Mouse (Mus musculus) embryonic facial prominence, embryonic 14.5 days (tissue): ENCODE data around the gene Hoxa4. TPM values are rescaled to one million over a fixed set of nuclear protein-coding genes. Genes with fewer than 3 reads are reported as not detected.

Source experiments
- ATAC-seq: fragments of 200-750 bp; cut with Nextera tagmentation; 2 replicates; pipeline ENCODE4 v1.8.0; 2017; ENCODE audit warnings: low read depth, moderate number of reproducible peaks, moderate TSS enrichment
- DNase-seq: peaks from one replicate; pipeline ENCODE4 v3.0.0-alpha.2; 2015; ENCODE audit warnings: low spot score
- H3K27ac ChIP-seq: fragments of 300-500 bp; sonication (generic); replicated peaks from 2 replicates; pipeline ENCODE4 v1.5.1; 2014; ENCODE audit warnings: low read depth, mild to moderate bottlenecking, low read length, moderate library complexity
- H3K27me3 ChIP-seq: fragments of 300-500 bp; sonication (generic); replicated peaks from 2 replicates; pipeline ENCODE4 v1.6.1; 2014; ENCODE audit warnings: low read length; ENCODE audit not compliant: control insufficient read depth, insufficient read depth
- H3K36me3 ChIP-seq: fragments of 300-500 bp; sonication (generic); 2 replicates; pipeline ENCODE4 v1.6.1; 2014; ENCODE audit warnings: low read length, mixed read lengths; ENCODE audit not compliant: control insufficient read depth, insufficient read depth
- H3K4me1 ChIP-seq: fragments of 300-500 bp; sonication (generic); 2 replicates; pipeline ENCODE4 v1.6.1; 2014; ENCODE audit warnings: antibody characterized with exemption, low read length; ENCODE audit not compliant: control insufficient read depth, insufficient read depth
- H3K4me2 ChIP-seq: fragments of 300-500 bp; sonication (generic); 2 replicates; pipeline ENCODE4 v1.6.1; 2014; ENCODE audit warnings: low read depth, mild to moderate bottlenecking, low read length, moderate library complexity, mixed read lengths
- H3K4me3 ChIP-seq: fragments of 300-500 bp; sonication (generic); 2 replicates; pipeline ENCODE4 v1.5.1; 2014; ENCODE audit warnings: low read depth, mild to moderate bottlenecking, low read length
- H3K9ac ChIP-seq: fragments of 300-500 bp; sonication (generic); 2 replicates; pipeline ENCODE4 v1.6.1; 2014; ENCODE audit warnings: low read depth, mild to moderate bottlenecking, low read length, moderate library complexity, mixed read lengths
- H3K9me3 ChIP-seq: fragments of 300-500 bp; sonication (generic); 2 replicates; pipeline ENCODE4 v1.6.1; 2016; ENCODE audit warnings: low read length; ENCODE audit not compliant: control insufficient read depth
- WGBS: fragments of 180-500 bp; shearing (Covaris S2); extraction: QIAGEN DNeasy Blood & Tissue Kit; methylation state at CpG from one replicate; pipeline ENCODE4 v1.1.7; 2014; 5-methylcytosine and 5-hydroxymethylcytosine counted together
- polyA plus RNA-seq: library from polyadenylated mRNA; unstranded; fragments of >200 nt; fragmentation: Nextera tagmentation; extraction: Ambion mirVana; gene quantifications from 2 replicates; pipeline ENCODE4 v1.2.1, GENCODE M21; 2014

Hoxa4 gene
- polyA plus RNA-seq, 1 experiment from 2014 or later: 1.1 TPM

DNA sequence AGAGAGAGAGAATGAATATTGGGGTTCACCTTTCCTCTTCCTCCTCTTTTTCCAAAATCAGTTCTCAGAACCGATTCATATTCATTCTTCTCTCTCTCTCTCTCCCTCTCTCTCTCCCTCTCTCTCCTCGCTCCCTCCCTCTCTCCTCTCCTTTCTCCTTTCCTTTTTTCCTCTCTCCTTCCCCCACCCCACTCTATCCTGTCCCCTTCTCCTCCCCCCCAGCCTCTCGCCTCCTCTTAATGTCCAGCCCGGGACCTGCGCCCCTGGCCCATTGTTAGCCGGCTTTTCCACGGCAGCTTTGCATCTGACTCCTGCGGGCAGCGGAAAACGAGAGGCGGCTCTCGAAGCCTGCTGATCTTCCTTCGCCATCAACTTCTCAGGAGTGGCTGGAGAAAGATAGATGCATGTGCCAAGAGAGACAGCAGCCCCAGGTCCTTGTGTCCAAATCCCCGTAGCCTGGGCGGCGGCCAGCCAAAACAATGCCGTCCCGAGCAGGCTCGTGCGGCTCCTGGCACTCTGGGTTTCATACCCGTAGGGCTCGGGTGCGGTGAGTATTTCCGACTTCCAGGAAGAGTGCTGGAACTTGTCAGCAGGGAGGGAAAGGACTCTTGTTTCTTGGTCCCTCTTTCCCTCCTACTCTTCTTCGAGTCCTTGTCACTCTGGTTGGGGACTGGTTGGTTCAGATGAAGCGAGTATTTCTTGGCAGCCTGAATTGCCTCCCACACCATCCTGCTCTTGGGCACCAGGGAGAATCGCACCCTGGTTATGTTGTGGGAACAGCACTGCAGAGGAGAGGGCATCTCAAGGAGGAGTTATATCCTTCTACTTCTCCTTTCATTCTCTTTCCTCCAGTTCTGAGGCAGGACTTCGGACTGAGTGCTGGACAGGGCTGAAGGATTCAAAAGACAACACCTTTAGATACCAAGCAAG, 25.8 kb downstream of the Hoxa4 start:
- Histone ChIP-seq H3K4me2 (peak overlapping the region; percentile 99; the same call in 1 of the 2 replicates), H3K27me3 (peaks cover 92% of the 10 kb centered on the region), H3K36me3 (no peaks in the 10 kb centered on the region), H3K9me3 (no peaks in the 10 kb centered on the region), H3K4me3 (peak overlapping the region; percentile 36; the same call in 1 of the 2 replicates), H3K4me1 (no peaks in the 10 kb centered on the region), H3K27ac (peak overlapping the region; percentile 83; the same call in 1 of the 2 replicates), H3K9ac (peak overlapping the region; percentile 57)
- ATAC-seq (no peak), DNase-seq (no peak)
- WGBS: 2% methylated on average over 28 of the region's 28 CpGs

DNA sequence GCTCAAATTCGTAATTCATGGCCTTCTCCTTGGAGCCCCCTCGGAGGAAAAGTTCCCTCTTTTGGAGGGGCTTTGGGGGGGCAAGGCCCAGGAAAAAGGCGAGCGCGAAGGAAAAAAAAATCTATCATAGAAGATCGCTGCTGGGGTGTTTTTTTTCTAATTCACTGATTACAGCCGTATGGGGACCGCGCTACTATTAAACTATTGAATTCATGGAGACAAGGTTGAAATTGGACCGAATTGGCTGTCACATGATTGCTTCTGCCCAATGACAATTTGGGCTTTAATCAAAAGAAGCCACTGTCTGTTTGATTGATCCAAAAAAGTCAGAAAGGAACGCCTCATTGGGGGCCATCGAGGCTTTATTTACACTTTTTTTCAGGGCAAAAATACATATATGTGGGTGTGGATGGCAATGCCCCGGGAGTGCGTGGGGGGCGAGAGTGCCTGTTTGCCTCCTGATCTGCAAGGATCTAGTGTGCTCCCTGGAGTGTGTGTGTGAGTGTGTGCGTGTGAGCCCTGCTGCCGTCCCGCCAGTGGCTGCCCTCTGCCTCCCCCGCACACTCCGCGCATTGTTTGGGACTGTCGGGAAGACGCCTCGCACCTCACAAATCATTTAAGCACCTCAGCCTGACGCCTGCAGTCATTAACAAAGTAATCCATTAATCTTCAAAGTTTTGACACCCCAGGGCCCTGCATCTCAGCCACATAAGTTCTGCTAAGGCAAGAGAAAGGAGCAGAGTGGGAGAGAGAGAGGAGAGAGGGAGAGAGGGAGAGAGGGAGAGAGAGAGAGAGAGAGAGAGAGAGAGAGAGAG, 26.7 kb downstream of the Hoxa4 start, which contains the start of gene Hoxa2:
Gene Hoxa2 (minus strand): TSS at position 206 of the 815 bp plus-strand sequence.
- no peak for ATAC-seq
- peak within 1 kb of the TSS; percentile 65 for H3K9ac ChIP-seq
- no peaks in the 10 kb centered on the region for H3K9me3 ChIP-seq
- H3K4me2 ChIP-seq: peak within 1 kb of the TSS; percentile 99; the same call in 1 of the 2 replicates
- H3K36me3 ChIP-seq: no peaks in the 10 kb centered on the region
- WGBS: under 1% methylated on average over 25 of the region's 25 CpGs
- no peak for DNase-seq
- H3K4me3 ChIP-seq: peak within 1 kb of the TSS; percentile 36
- no peaks in the 10 kb centered on the region for H3K4me1 ChIP-seq
- peak within 1 kb of the TSS; percentile 83; the same call in 1 of the 2 replicates for H3K27ac ChIP-seq
- H3K27me3 ChIP-seq: peaks cover 92% of the 10 kb centered on the region

DNA sequence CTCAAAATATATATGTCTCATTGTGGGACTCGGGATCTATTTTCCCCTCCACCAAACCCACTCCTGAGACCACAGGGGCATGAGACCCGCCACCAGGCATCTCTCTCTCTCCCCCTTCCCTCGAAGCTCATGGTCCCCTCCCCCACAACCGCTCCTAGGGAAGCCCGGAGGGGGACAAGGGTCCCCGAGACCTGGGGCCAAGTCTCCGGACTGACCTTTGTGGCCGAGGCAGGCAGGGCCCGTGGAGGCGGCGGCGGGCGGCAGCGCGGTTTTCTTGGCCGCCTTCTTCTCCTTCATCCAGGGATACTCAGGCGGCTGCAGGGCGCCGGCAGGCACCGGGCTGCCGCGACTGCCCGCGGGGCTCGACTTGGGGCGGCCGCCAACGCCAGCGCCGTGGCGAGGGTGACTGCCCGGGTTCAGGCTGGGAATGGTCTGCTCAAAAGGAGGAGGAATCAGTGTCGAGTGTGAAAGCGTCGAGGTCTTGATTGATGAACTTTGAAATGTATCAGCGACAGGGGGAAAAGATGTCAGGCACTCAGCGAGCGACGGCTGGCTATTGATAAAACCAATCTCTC, 27.4 kb downstream of the Hoxa4 start:
- H3K27me3 ChIP-seq: peaks cover 94% of the 10 kb centered on the region
- H3K36me3 ChIP-seq: no peaks in the 10 kb centered on the region
- peak overlapping the region; percentile 65 for H3K9ac ChIP-seq
- peak overlapping the region; percentile 99; the same call in 1 of the 2 replicates for H3K4me2 ChIP-seq
- H3K4me1 ChIP-seq: no peaks in the 10 kb centered on the region
- peak overlapping the region; percentile 36 for H3K4me3 ChIP-seq
- no peak for DNase-seq
- H3K9me3 ChIP-seq: no peaks in the 10 kb centered on the region
- peak overlapping the region; percentile 83; the same call in 1 of the 2 replicates for H3K27ac ChIP-seq
- no peak for ATAC-seq
- WGBS: under 1% methylated on average over 26 of the region's 39 CpGs

DNA sequence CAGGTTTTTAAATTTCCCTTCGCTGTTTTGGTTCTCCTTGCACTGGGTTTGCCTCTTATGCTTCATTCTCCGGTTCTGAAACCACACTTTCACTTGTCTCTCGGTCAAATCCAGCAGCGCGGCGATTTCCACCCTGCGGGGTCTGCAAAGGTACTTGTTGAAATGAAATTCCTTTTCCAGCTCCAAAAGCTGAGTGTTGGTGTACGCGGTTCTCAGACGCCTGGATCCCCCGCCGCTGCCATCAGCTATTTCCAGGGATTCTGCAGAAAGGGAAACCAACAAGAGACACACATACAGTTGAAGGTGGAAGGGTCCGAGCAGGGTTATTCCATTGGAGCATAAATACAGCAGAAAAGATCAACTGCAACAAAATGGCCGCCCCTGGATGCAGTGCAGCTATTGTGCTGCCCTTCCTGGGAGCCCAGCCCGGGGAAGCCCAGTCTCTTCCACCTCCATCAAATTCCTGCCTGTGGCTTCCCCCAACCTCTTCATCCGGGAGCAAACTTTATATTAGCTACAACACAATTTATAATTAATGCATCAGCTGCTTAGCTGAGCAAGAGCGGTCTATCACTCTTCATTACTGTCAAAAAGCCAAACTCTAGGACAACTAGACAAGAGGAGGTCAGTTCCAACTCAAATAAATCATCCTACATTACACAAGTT, 28.1 kb downstream of the Hoxa4 start:
- Histone ChIP-seq H3K4me3 (peak overlapping the region; percentile 36), H3K9me3 (no peaks in the 10 kb centered on the region), H3K27ac (peak overlapping the region; percentile 83; the same call in 1 of the 2 replicates), H3K4me2 (peak overlapping the region; percentile 99; the same call in 1 of the 2 replicates), H3K36me3 (no peaks in the 10 kb centered on the region), H3K4me1 (peaks cover 4% of the 10 kb centered on the region; the same call in 1 of the 2 replicates), H3K9ac (peak overlapping the region; percentile 65; the same call in 1 of the 2 replicates), H3K27me3 (peaks cover 98% of the 10 kb centered on the region)
- ATAC-seq (no peak), DNase-seq (no peak)
- 4% methylated on average over 17 of the region's 17 CpGs for WGBS

DNA sequence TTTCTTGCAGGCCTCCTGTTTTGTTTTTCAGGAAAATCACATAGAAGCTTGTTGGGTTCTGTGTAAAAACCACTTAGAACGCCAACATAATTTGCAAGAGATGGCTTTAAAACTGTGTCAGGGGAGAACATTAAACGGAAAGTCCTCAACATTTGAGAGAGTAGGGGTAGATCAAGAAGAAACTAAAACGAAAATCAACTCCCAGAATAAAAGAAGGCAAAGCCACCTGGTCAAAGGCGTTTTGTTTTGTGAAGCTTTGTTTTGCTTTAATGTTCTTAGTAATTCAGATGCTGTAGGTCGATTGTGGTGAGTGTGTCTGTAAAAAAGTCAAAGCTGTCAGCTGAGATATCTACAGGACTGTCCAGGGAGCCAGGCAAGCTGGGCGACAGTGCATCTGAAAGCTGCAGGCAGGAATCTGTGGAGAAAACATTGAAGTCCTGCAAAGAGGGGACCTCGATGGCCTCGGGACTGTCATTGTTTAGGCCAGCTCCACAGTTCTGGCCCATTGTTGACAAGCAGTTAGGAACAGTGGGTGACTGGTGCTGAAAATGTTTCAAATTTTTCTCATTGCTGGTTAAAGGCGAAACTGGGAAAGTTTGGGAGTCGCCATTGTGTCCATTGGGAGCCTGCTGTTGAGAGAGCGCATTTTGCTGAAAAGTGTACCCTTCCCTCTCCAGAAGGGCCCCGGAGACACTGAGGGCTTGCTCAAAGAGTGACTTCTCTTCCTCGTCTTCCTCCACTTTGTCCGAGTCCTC, 28.8 kb downstream of the Hoxa4 start:
- DNase-seq (no peak), ATAC-seq (no peak)
- Histone ChIP-seq H3K9me3 (no peaks in the 10 kb centered on the region), H3K27ac (peak overlapping the region; percentile 83; the same call in 1 of the 2 replicates), H3K27me3 (peaks cover 98% of the 10 kb centered on the region), H3K36me3 (no peaks in the 10 kb centered on the region), H3K9ac (peak overlapping the region; percentile 65; the same call in 1 of the 2 replicates), H3K4me1 (peaks cover 7% of the 10 kb centered on the region; the same call in 1 of the 2 replicates), H3K4me3 (peak overlapping the region; percentile 36), H3K4me2 (peak overlapping the region; percentile 99; the same call in 1 of the 2 replicates)
- WGBS: 7% methylated on average over 14 of the region's 14 CpGs

DNA sequence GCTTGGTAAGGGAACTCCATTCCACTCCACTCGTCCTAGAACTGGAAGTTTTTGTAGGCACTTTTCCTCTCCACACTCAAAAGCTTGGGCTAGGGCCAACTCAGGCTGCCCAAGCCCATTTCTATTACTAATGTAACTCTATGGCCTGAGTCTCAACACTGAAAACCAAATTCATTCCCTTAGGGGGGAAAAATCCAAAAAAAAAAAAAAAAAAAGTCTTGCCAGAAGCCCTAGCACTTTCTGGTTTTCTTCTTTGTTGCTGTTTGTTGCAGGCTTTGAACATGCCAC, 29.5 kb downstream of the Hoxa4 start:
- Histone ChIP-seq H3K27ac (no peak overlapping the region; the same call in 1 of the 2 replicates), H3K36me3 (no peaks in the 10 kb centered on the region), H3K4me2 (peak overlapping the region; percentile 99; the same call in 1 of the 2 replicates), H3K9ac (no peak overlapping the region), H3K27me3 (peaks cover 98% of the 10 kb centered on the region), H3K4me3 (no peak overlapping the region), H3K4me1 (peaks cover 7% of the 10 kb centered on the region; the same call in 1 of the 2 replicates), H3K9me3 (no peaks in the 10 kb centered on the region)
- no peak for ATAC-seq
- DNase-seq: no peak
- 4% methylated on average over 1 of the region's 1 CpGs for WGBS

DNA sequence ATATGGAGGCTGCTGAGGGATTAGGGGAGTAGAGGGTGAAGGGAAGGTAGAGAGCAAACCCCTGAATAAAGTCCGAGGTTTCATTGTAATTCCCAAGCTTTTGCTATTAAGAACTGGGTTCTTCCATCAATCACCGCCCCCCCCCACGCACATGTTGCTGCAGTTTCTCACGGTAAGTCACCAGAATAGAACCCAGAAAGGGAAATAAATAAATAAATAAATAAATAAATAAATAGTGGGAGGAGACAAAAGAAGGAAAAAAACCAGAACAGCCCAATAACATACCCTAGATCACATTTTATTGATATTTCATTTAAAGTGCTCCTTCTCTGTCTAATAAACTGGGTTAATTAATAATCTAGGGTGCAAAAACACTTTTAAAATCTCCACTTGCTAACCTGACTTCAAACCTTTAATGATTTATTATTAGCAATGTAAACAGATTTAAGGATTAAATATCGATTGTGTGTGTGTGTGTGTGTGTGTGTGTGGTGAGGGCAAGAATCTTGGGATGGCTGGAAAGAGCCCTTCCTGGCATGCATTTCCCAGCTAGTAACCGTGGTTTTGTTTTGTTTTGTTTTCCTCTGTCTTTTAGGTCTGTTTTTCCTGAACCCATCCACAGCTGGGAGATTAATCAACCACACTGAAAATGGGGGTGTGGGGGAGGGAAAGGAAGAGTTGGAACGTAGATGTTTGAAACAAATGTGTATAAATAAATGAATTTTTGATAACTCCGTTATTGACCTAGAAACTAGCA, 30.0 kb downstream of the Hoxa4 start:
- Histone ChIP-seq H3K4me3 (peak overlapping the region; percentile 62; the same call in 1 of the 2 replicates), H3K4me2 (peak overlapping the region; percentile 99; the same call in 1 of the 2 replicates), H3K9ac (peak overlapping the region; percentile 53; the same call in 1 of the 2 replicates), H3K36me3 (no peaks in the 10 kb centered on the region), H3K9me3 (no peaks in the 10 kb centered on the region), H3K27me3 (peaks cover 98% of the 10 kb centered on the region), H3K27ac (peak overlapping the region; percentile 67; the same call in 1 of the 2 replicates), H3K4me1 (peaks cover 7% of the 10 kb centered on the region; the same call in 1 of the 2 replicates)
- DNase-seq (no peak), ATAC-seq (no peak)
- 2% methylated on average over 8 of the region's 8 CpGs for WGBS
